Mouse (Mus musculus): ENCODE results near the gene Map2k1.
"Not testable (repeated sequence)": the region's sequence is repeated elsewhere in the genome, so short reads cannot be mapped to it uniquely, and the experiment has no call there.

Gene Map2k1

GRCm38 (mm10) chr9:64156641-64157040 lies 96.8 kb downstream of the Map2k1 start:
- DNase-seq (ENCODE audit: low spot score): no peak

DNA sequence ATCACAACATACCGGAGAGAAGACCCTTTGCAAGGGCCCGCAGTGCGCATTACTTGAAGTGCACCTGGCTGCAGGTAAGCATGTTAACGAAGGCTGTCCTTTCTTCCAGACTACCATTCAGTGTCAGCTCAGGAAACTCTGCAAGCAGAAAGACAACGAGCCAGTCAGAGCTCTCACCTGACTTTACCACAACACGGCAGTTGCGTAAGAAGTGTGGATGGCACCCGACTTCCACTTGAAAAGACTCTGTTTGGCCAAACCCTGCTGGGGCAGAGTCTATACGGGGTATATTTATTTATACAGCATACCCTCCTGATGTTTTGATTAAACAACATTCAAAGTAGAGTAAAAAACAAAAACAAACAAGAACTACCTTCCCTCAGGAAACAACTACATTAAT lies 113.6 kb downstream of the Map2k1 start:
- DNase-seq (ENCODE audit: low spot score): no peak

- DNase-seq (ENCODE audit: low spot score): not testable (repeated sequence)
Observed at GRCm38 (mm10) chr9:64138896-64139295, 114.5 kb downstream of the Map2k1 start.
